Mouse (Mus musculus): ENCODE measurements around the gene Gpr183. TPM values are rescaled to one million over a fixed set of nuclear protein-coding genes. Genes with fewer than 3 reads are reported as not detected.

Gpr183 gene
- polyA plus RNA-seq, 1 experiment from 2014 or later: 3.8 TPM

DNA sequence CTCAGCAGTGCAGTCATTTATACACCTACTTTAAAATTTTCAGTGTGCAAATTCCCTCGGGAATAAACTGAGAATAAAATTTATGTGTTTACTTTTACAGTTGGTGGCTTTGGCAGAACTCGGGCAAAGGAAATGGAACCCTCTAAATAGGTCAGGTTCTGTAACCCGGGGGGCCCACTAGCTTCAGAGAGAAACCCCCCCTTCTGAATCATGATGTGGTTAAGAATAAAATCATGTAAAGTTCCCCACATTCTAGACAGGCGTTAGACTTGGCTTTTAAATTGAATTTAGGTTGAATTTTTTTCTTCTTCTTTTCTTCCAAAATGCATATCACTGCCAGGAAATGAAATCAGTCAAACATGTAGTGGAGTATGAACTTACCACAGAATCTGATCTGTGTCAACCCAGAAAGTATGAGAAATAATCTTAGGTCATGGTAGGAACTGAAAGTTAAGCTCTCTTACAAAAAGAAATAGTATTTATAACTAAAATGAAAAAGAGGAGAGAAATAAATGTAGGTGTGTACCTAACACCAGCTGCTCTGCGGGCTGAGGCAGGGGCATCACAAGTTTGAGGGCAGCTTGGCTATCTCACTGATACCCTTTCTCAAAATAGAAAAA is 9.7 kb downstream of the Gpr183 start:
- Histone ChIP-seq H3K9ac (no peak overlapping the region), H3K4me1 (0 out of 2 replicates have a peak, but pooled peaks cover 12% of the 10 kb centered on the region), H3K27ac (no peak overlapping the region), H3K9me3 (no peaks in the 10 kb centered on the region), H3K4me3 (no peak overlapping the region), H3K4me2 (no peak overlapping the region), H3K36me3 (no peaks in the 10 kb centered on the region), H3K27me3 (no peaks in the 10 kb centered on the region)
- ATAC-seq (ENCODE audit: insufficient number of reproducible peaks, insufficient read depth, low FRiP score, low TSS enrichment, low read depth): no peak
- WGBS: 62% methylated on average over 5 of the region's 5 CpGs

DNA sequence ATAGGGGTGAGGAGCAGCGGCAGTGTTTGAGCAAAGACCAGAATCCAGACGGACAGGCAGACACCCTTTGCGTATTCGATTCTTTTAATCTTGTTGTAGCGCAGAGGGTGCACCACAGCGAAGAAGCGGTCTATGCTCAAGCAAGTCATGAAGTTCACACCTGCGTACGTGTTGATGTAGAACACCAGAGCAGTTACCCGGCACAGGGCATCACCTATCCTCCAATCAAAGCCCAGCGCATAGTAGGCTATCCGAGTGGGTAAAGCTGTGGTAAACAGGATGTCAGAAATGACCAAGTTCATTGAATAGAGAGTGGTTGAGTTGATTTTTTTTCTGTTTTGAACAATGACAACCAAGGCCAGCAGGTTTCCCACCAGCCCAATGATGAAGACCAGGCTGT is 10.4 kb downstream of the Gpr183 start:
- H3K9me3 ChIP-seq: no peaks in the 10 kb centered on the region
- no peak overlapping the region for H3K4me3 ChIP-seq
- H3K36me3 ChIP-seq: no peaks in the 10 kb centered on the region
- 0 out of 2 replicates have a peak, but pooled peaks cover 12% of the 10 kb centered on the region for H3K4me1 ChIP-seq
- 97% methylated on average over 12 of the region's 12 CpGs for WGBS
- H3K27ac ChIP-seq: no peak overlapping the region
- no peaks in the 10 kb centered on the region for H3K27me3 ChIP-seq
- ATAC-seq (ENCODE audit: insufficient number of reproducible peaks, insufficient read depth, low FRiP score, low TSS enrichment, low read depth): no peak
- no peak overlapping the region for H3K4me2 ChIP-seq
- H3K9ac ChIP-seq: no peak overlapping the region

DNA sequence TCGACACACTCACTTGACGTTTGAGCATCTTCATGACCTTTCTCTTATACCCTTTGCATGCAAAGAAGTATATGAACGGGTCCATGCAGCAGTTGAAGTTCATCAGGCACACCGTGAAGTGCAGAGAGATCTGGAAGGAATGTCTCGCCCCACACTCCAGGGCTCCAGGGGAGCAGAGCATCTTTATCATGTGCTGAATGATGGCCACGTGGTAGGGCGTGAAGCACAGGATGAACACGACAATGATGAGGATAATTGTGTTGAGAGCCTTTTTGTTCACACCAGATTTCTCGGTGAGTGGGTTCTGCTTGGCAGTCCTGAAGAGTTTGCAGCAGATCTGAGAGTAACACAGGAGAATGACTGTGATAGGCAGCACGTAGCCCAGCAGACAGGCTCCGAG is 10.9 kb downstream of the Gpr183 start:
- H3K4me2 ChIP-seq: no peak overlapping the region
- no peaks in the 10 kb centered on the region for H3K27me3 ChIP-seq
- no peak overlapping the region for H3K4me3 ChIP-seq
- 94% methylated on average over 11 of the region's 11 CpGs for WGBS
- H3K27ac ChIP-seq: no peak overlapping the region
- H3K36me3 ChIP-seq: no peaks in the 10 kb centered on the region
- ATAC-seq (ENCODE audit: insufficient number of reproducible peaks, insufficient read depth, low FRiP score, low TSS enrichment, low read depth): no peak
- H3K4me1 ChIP-seq: 0 out of 2 replicates have a peak, but pooled peaks cover 12% of the 10 kb centered on the region
- no peak overlapping the region for H3K9ac ChIP-seq
- no peaks in the 10 kb centered on the region for H3K9me3 ChIP-seq

DNA sequence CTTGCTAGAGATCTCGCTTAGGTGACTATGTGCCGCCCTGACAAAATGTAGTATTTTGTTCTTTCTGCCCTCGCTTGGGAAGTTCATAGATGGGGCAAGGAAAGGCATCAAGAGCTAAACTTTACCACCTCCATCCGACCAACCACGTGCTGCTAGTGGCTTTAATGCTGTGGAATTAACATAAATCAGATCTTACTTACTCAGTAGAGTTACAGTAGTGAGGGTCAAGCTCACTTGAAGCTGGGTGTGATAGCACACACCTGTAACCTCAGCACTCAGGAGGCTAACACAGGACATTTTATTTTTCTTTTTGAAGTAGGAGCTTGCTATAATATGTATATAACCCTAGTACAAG is 13.0 kb downstream of the Gpr183 start:
- H3K4me2 ChIP-seq: no peak overlapping the region
- no peak overlapping the region for H3K4me3 ChIP-seq
- no peak for ATAC-seq (ENCODE audit: insufficient number of reproducible peaks, insufficient read depth, low FRiP score, low TSS enrichment, low read depth)
- no peaks in the 10 kb centered on the region for H3K9me3 ChIP-seq
- no peaks in the 10 kb centered on the region for H3K36me3 ChIP-seq
- H3K27ac ChIP-seq: no peak overlapping the region
- no peaks in the 10 kb centered on the region for H3K27me3 ChIP-seq
- 88% methylated on average over 5 of the region's 5 CpGs for WGBS
- peaks cover 8% of the 10 kb centered on the region; the same call in 1 of the 2 replicates for H3K4me1 ChIP-seq
- H3K9ac ChIP-seq: no peak overlapping the region

DNA sequence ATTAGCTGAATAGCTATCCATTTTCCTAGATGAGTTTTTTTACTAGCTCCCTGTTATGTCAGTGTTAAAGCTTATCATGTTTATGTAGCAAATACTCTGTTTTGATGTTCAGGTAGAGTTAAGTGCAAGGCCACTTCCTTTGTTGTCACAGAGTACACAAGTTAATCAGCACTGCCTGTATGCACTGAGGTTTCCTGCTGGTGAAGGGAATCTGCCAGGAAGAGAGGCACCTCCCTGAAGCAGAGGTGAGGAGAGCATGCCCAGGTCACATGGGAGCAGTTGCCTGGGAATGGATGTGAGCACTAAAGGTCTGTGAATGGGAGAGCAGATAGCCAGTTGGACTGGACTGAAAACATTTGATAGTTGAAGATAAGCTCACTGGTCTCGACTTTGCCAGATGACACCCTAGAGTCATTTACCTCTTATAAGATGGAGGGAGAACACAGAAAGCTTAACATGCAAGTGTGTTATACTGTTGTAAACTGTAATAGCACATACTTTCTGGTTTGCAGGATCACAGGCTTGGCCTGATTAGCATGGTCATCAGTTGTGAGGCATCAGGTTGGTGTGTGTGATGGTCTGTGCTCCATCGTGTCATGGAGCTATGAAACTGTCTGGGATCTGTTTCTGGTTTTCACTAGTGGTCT is 13.5 kb downstream of the Gpr183 start:
- Histone ChIP-seq H3K27ac (no peak overlapping the region), H3K9ac (no peak overlapping the region), H3K9me3 (no peaks in the 10 kb centered on the region), H3K4me3 (no peak overlapping the region), H3K36me3 (no peaks in the 10 kb centered on the region), H3K4me2 (no peak overlapping the region), H3K4me1 (peaks cover 8% of the 10 kb centered on the region; the same call in 1 of the 2 replicates), H3K27me3 (no peaks in the 10 kb centered on the region)
- no peak for ATAC-seq (ENCODE audit: insufficient number of reproducible peaks, insufficient read depth, low FRiP score, low TSS enrichment, low read depth)
- WGBS: 79% methylated on average over 2 of the region's 2 CpGs

DNA sequence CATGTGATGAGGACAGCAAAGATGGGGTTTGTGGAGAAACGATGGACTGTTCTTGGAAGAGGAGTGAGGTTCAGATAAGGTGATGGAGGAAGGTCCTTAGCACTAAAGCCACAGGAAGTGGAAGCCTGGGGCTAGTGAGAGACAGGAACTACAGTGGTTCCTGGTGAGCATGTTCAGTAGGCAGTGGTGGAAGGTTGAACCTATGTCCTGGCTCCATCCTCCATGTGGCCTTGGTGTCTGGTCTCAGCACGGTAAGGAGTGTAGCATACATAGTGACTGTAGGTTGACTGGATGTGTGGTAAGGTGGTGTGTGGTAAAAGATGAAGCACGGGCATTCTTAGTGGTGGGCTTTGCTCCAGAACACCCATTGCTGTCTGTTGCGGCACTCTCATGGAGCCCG is 15.1 kb downstream of the Gpr183 start:
- ATAC-seq (ENCODE audit: insufficient number of reproducible peaks, insufficient read depth, low FRiP score, low TSS enrichment, low read depth): no peak
- no peak overlapping the region for H3K27ac ChIP-seq
- H3K9me3 ChIP-seq: no peaks in the 10 kb centered on the region
- no peaks in the 10 kb centered on the region for H3K36me3 ChIP-seq
- no peak overlapping the region for H3K4me3 ChIP-seq
- WGBS: 96% methylated on average over 5 of the region's 5 CpGs
- H3K9ac ChIP-seq: no peak overlapping the region
- H3K4me1 ChIP-seq: peaks cover 8% of the 10 kb centered on the region; the same call in 1 of the 2 replicates
- no peaks in the 10 kb centered on the region for H3K27me3 ChIP-seq
- no peak overlapping the region for H3K4me2 ChIP-seq

DNA sequence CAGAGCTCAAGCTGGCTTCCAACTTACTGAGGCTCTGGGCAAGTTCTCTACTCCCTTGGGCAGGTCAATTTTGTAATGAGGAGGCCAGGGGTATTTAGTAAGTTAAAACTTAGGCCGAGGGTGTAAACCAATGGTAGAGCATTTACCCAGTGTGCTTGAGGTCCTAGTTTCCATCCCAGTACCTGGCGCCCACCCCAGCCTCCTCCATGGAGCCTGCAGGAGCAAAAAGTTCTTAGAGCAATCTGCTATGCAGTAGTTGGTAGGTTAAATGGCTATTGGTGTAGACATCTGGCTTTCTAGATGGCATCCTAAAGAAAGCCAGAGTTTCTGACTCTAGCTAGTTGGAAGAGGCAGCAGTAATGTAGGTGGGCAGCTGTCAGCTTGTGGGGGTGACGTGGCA is 15.6 kb downstream of the Gpr183 start:
- WGBS: 92% methylated on average over 3 of the region's 3 CpGs
- no peak for ATAC-seq (ENCODE audit: insufficient number of reproducible peaks, insufficient read depth, low FRiP score, low TSS enrichment, low read depth)
- Histone ChIP-seq H3K4me1 (peaks cover 5% of the 10 kb centered on the region; the same call in 1 of the 2 replicates), H3K9me3 (no peaks in the 10 kb centered on the region), H3K4me2 (no peak overlapping the region), H3K4me3 (no peak overlapping the region), H3K9ac (no peak overlapping the region), H3K27me3 (no peaks in the 10 kb centered on the region), H3K27ac (no peak overlapping the region), H3K36me3 (no peaks in the 10 kb centered on the region)

DNA sequence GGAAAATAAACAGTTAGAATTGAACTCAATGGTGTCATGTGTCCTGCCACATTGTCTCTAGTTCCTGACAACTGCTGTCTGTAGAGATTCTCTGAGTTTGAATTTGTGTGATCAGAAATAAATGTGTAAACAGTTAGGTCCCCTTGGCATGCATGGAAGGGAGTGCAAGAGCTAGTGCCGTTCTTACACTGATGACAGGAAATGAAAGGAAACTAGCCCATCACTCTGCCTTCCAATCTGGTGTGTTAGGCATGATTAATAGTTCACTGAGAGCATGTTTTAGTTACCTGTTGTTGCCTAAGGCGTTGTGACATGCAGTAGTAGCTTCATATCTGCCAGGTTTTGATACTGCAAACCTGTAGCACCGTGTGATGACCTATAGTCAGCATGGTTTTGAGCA is 17.0 kb downstream of the Gpr183 start:
- Histone ChIP-seq H3K4me3 (no peak overlapping the region), H3K4me2 (no peak overlapping the region), H3K9me3 (peaks cover 3% of the 10 kb centered on the region; the same call in 1 of the 2 replicates), H3K36me3 (no peaks in the 10 kb centered on the region), H3K9ac (no peak overlapping the region), H3K4me1 (peaks cover 5% of the 10 kb centered on the region; the same call in 1 of the 2 replicates), H3K27ac (no peak overlapping the region), H3K27me3 (no peaks in the 10 kb centered on the region)
- ATAC-seq (ENCODE audit: insufficient number of reproducible peaks, insufficient read depth, low FRiP score, low TSS enrichment, low read depth): no peak
- WGBS: 81% methylated on average over 3 of the region's 3 CpGs

DNA sequence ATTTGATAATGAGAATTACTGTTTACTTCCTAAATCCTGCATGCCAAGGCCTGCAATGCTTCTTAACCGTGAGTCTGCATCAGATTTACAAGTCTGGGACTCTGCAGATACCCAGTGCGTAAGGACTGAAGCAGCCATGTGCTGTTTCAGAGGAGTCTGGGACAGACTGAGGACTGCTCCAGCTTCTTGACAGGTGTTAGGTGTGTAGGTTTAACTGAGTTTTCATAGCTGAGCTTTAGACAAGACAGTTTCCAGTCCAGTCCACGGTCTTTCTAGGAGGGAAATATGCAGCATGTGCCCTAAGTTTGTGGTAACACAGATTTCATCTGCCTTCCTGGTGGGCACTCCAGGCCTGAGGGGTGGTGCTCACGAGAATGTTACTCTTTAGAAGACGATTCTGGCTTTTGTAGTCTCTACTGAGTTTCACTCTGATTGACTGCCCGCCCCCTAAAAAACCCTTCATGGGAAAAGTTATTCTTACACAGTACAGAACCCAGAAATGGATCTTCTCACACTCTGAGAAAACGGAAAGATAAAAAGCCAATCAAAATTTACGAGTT is 17.7 kb downstream of the Gpr183 start:
- H3K9ac ChIP-seq: no peak overlapping the region
- 60% methylated on average over 8 of the region's 8 CpGs for WGBS
- no peaks in the 10 kb centered on the region for H3K36me3 ChIP-seq
- ATAC-seq (ENCODE audit: insufficient number of reproducible peaks, insufficient read depth, low FRiP score, low TSS enrichment, low read depth): no peak
- H3K4me2 ChIP-seq: no peak overlapping the region
- no peaks in the 10 kb centered on the region for H3K27me3 ChIP-seq
- peaks cover 3% of the 10 kb centered on the region; the same call in 1 of the 2 replicates for H3K9me3 ChIP-seq
- peak overlapping the region; percentile 82 for H3K27ac ChIP-seq
- H3K4me1 ChIP-seq: peaks cover 5% of the 10 kb centered on the region; the same call in 1 of the 2 replicates
- no peak overlapping the region for H3K4me3 ChIP-seq

DNA sequence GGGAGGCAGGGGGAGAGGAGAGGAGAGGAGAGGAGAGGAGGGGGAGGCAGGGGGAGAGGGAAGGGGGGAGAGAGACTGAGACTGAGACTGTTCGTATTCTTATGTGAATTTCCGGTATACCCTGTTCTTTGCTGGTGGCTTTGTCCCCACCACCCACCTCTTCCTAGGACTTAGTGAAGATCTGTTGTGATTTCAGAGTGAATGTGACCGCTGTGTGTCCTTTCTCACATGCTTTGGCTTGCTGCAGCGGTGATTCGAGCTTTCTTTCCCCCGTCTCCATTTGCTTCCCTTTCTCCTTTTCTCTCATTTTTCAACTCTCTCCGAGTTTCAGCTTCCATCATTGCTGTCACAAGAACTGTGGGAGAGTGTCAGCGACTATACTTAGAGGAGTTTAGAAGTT is 18.3 kb downstream of the Gpr183 start:
- Histone ChIP-seq H3K4me1 (peaks cover 5% of the 10 kb centered on the region; the same call in 1 of the 2 replicates), H3K36me3 (no peaks in the 10 kb centered on the region), H3K4me2 (no peak overlapping the region), H3K27me3 (no peaks in the 10 kb centered on the region), H3K27ac (peak overlapping the region; percentile 82), H3K9ac (no peak overlapping the region), H3K4me3 (no peak overlapping the region), H3K9me3 (peaks cover 3% of the 10 kb centered on the region; the same call in 1 of the 2 replicates)
- ATAC-seq (ENCODE audit: insufficient number of reproducible peaks, insufficient read depth, low FRiP score, low TSS enrichment, low read depth): no peak
- 59% methylated on average over 8 of the region's 8 CpGs for WGBS

DNA sequence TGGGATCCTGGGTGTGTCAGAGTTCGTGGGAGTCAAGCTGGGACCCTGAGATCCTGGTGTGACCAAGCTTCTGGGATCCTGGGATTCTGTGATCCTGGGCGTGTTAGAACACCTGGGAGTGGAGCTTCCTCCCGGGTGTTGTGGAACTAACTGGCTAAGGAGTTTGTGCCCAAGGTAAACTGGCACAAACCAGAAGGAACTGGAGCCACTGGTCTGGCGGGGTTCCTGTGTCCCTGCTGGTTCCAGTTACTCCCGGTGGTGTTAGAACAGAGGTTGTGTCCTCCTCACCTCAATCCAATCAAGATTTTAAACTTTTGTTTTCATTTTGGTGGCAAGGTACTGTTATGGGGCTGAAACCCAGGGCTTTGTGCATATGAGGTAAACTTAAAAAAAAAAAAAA is 18.9 kb downstream of the Gpr183 start:
- H3K27me3 ChIP-seq: no peaks in the 10 kb centered on the region
- no peak overlapping the region for H3K4me3 ChIP-seq
- peaks cover 5% of the 10 kb centered on the region; the same call in 1 of the 2 replicates for H3K4me1 ChIP-seq
- H3K36me3 ChIP-seq: no peaks in the 10 kb centered on the region
- H3K9ac ChIP-seq: no peak overlapping the region
- ATAC-seq (ENCODE audit: insufficient number of reproducible peaks, insufficient read depth, low FRiP score, low TSS enrichment, low read depth): no peak
- peaks cover 3% of the 10 kb centered on the region; the same call in 1 of the 2 replicates for H3K9me3 ChIP-seq
- 75% methylated on average over 5 of the region's 5 CpGs for WGBS
- no peak overlapping the region for H3K27ac ChIP-seq
- H3K4me2 ChIP-seq: no peak overlapping the region

DNA sequence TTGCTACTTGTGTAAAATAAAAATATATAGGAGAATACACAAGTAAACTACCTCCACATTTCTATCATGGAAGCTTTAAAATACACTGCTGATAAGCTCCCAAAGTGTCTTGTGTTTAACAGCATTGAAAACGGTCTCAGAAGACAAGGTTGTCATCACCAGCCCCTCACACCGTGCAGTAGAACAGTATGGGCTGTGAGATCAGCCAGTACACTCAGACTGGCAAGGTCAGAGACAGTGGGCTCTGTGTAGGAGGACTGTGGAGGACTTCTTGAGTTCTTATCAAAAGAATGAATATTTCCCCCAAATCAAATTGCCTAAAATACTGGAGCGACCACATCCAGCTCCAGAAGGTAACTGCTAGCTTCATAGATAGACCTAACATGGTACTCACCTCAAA is 25.4 kb downstream of the Gpr183 start:
- no peaks in the 10 kb centered on the region for H3K27me3 ChIP-seq
- peaks cover 4% of the 10 kb centered on the region; the same call in 1 of the 2 replicates for H3K4me1 ChIP-seq
- H3K27ac ChIP-seq: no peak overlapping the region
- 91% methylated on average over 3 of the region's 3 CpGs for WGBS
- no peak overlapping the region for H3K9ac ChIP-seq
- peaks cover 17% of the 10 kb centered on the region; the same call in 1 of the 2 replicates for H3K9me3 ChIP-seq
- peaks cover 15% of the 10 kb centered on the region for H3K36me3 ChIP-seq
- H3K4me2 ChIP-seq: no peak overlapping the region
- no peak for ATAC-seq (ENCODE audit: insufficient number of reproducible peaks, insufficient read depth, low FRiP score, low TSS enrichment, low read depth)
- no peak overlapping the region for H3K4me3 ChIP-seq

Measured in embryonic facial prominence, embryonic 13.5 days (tissue).